ENCODE assay signal across 18 mouse cellular contexts in genomic region chr7:136349651-136350050, GRCm38 (mm10).
"Had no signal": no experiment of that assay in that cellular context is flagged by ENCODE, and none has a peak within 500 bp of the region (broad histone marks: within the 10 kb centered on the region; RNA-seq: fewer than 3 reads in every experiment).

No protein-coding gene starts in this region.

- DNase-seq: liver, embryonic 13.5 days; liver, postnatal 0 days; lung, adult 2 months; lung, postnatal 14 days; lung, postnatal 36 days; right cerebral cortex, postnatal 14 days; thymus, adult 2 months; thymus, postnatal 25 days; thymus, postnatal 4 days had no signal

- H3K27me3 ChIP-seq: liver, embryonic 13.5 days; liver, embryonic 15.5 days; lung, embryonic 15.5 days; megakaryocyte, embryonic 14.5 days; midbrain, embryonic 12.5 days; neural tube, embryonic 12.5 days; stomach, embryonic 15.5 days had no signal

- ATAC-seq: liver, postnatal 0 days; lung, postnatal 0 days had no signal

- H3K27ac ChIP-seq: liver, embryonic 13.5 days; liver, embryonic 15.5 days; lung, embryonic 15.5 days; macrophage; midbrain, embryonic 12.5 days; neural tube, embryonic 12.5 days; stomach, embryonic 15.5 days; stomach, postnatal 0 days had no signal

- H3K4me1 ChIP-seq: liver, embryonic 13.5 days; liver, embryonic 15.5 days; lung, embryonic 15.5 days; megakaryocyte, embryonic 14.5 days; neural tube, embryonic 12.5 days; stomach, embryonic 15.5 days had no signal

- H3K9me3 ChIP-seq: liver, embryonic 13.5 days; liver, embryonic 15.5 days; lung, embryonic 15.5 days; megakaryocyte, embryonic 14.5 days; midbrain, embryonic 12.5 days; neural tube, embryonic 12.5 days; stomach, embryonic 15.5 days had no signal

- H3K9ac ChIP-seq: liver, embryonic 13.5 days; liver, embryonic 15.5 days; liver, postnatal 0 days; lung, embryonic 15.5 days; midbrain, embryonic 12.5 days; neural tube, embryonic 12.5 days; stomach, embryonic 15.5 days had no signal

- H3K4me3 ChIP-seq: liver, embryonic 13.5 days; liver, embryonic 15.5 days; lung, embryonic 15.5 days; megakaryocyte, embryonic 14.5 days; midbrain, embryonic 12.5 days; neural tube, embryonic 12.5 days; stomach, embryonic 15.5 days had no signal

- H3K36me3 ChIP-seq: liver, embryonic 13.5 days; liver, embryonic 15.5 days; lung, embryonic 15.5 days; midbrain, embryonic 12.5 days; neural tube, embryonic 12.5 days; stomach, embryonic 15.5 days had no signal

- H3K4me2 ChIP-seq: liver, embryonic 13.5 days; liver, embryonic 15.5 days; lung, embryonic 15.5 days; midbrain, embryonic 12.5 days; neural tube, embryonic 12.5 days; stomach, embryonic 15.5 days had no signal
